Mouse (Mus musculus): ENCODE data around the gene Iqsec3.

GRCm38 (mm10) chr6:121338519-121338896, 135.0 kb downstream of the Iqsec3 start:
- TF ChIP-seq TAL1 (IDR thresholded peaks at IDR 0.05; ENCODE audit: low read length) = no peak
- no peak for TF ChIP-seq GATA1 (IDR thresholded peaks at IDR 0.05; ENCODE audit: low read length)
